Mouse (Mus musculus) urinary bladder, adult 2 months (tissue): Measurements from ENCODE around the gene 2200002D01Rik. TPM values are rescaled to one million over a fixed set of nuclear protein-coding genes. Genes with fewer than 3 reads are reported as not detected.
A peak's percentile ranks its signal among the peaks of the same experiment; 100 is the strongest.

ENCODE experiments used
- DNase-seq: peaks from one replicate; pipeline ENCODE4 v3.0.0; 2022; ENCODE audit warnings: low spot score
- polyA plus RNA-seq: library from polyadenylated mRNA; depleted of rRNA; stranded (reverse); fragments of >200 nt; gene quantifications from 2 replicates; pipeline ENCODE4 v1.2.3, GENCODE M21; 2012; rRNA removed

Gene 2200002D01Rik
- polyA plus RNA-seq, result 144 and 178 TPM in 2 replicates

DNA sequence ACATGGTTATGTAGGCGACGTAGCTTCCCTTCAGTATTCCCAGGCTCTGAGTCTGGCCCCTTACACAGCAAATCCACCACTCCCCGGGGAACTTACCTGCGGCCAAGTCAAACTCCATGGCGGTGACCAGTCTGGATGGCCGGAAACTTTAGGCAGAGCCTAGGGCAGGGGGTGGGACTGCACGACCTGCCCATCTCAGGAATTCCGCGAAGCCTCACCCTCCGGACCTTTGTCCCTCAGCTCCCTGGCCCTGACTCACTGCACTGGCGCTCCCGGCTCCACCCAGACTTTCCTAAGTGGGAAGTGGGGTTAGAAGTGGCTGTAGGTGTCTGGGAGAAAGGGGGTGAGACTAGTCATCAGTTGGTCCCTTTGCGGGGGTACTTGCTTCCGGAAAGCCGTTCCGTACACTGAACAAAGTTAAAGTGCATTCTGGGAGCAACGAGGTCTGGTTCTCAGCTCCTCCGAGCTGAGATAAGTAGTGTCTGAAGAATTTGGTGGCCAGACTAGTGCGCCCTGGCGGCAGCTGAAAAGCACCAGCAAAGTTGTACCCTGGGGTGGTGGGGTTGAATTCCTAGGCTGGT lies at the start of gene 2200002D01Rik:
2200002D01Rik (minus strand) TSS at position 206 of the 581 bp plus-strand sequence.
- peak; percentile 69 for DNase-seq

DNA sequence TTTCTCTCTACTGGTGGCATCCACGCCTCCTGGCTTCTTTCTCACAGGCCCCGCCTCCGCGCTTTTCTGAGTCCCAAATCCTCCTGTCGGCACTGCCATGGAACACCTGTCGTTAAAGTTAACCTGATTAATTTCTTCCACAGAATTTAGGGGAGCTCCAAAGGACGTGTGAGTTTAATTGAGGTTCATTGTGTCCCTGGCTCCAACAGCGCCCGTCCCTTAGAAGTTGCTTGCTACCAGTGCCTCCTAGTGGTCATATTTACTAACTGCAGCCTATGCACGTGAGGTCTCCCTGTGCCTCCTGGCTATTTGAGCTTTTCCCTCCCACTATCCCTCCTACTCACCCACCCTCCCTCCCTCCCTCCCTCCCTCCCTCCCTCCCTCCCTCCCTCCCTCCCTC lies 48.7 kb upstream of the 2200002D01Rik start:
- DNase-seq, result no peak

DNA sequence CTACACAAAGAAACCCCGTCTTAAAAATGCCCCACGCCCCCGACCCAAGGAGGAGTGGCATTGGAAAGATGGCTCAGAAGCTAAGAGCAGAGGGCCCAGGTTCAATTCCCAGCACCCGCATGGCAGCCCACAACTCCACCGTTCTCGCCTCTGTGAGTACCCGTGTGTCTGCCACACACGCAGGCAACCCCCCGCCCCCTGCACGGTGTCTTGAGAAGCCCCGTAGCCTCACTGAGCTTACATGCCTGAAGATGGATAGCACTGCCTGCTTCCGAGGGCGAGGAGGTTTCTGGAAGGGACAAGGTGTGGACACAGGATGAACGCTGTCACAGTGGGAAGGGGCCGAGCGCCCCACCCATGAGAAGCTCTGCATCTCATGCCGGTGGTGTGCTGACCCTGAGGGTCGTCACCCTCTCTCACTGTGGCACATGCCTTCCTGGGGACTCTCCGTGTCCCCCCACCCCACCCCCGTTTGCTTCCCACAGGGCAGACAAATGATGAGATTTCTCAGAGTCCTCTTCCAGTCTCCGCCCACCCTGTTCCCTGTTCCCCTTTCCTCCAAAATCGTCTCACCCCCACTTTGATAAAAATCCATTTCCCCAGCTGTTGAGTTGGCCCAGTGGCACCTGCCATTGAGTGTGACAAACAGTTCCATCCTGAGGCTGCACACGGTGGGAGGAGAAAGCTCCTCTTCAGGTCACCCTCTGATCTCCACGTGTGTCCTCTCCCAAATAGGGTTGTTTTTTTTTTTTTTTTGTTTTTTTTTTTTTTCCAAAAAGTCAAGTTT lies 47.8 kb upstream of the 2200002D01Rik start:
- DNase-seq, result no peak

DNA sequence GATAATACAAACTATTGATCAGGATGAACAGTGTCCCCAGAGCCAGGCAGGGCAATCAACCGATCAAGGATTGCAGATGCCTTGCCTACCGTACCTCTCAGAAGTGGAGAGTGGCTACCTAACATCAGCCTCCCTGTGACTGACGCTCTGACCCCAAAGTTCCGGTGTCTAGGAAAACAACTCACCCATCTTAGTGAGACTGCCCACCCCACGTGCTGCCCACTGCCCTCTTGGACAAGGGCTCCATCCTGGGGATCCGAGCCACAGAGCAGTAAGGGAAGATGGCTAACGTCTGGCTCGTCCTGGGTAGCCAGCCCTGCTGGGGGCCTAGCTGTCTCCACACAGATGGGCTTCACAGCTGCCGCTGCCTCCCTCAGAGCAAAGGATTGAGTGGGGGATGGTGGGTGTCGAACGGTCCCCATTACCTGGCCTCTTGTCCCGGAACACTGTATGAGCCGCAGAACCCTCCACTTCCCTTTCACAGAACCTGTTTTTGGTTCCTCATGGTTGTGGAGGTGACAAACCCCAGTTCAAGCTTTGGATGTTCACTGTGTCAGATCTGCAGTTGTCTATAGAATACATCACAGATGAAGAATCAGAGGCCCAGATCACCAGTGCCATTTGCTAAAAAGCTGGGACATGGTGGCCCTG lies 46.0 kb upstream of the 2200002D01Rik start:
- DNase-seq, result no peak

DNA sequence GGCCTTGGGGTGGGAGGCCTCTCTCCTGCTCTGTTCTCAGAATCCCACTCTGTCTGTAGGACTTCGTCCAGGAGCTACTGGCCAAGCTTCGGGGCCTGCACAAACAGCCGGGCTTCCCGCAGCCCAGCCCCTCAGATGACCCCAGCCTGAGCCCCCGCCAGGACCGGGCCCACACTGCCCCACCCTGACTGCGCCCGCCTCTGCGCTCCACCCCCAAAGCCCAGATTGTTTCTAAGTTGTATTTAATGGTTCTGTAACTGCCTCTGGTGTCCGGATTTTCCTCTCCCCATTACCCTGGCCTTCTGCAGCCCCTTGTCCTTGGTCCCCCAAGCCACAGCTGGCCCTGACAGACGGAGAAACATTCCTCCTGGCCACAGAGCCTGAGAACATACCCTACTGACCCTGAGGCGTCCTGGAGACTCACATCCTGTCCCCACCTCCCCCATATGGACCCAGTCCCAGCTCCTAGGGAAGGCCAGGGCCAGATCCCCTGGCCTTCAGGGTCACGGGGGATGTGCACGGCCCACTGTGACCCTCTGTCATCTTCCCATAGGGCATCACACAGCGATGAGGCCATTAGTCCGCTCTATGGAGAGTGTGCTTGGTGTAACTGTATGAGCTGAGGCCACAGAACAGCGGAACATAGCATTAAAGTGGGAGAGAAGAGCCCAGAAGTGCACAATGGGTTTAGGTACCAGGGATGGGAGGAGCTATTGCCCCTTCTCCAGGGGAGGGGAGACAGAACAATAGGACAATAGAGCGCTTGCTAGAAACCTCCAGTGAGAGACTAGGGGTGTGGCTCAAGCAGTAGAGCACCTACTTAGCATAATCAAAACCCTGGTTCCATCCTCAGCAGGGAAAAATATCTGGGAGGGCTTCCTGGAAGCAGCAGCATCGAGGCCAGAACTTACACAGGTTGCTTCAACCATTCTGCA lies 45.1 kb upstream of the 2200002D01Rik start:
- no peak for DNase-seq

DNA sequence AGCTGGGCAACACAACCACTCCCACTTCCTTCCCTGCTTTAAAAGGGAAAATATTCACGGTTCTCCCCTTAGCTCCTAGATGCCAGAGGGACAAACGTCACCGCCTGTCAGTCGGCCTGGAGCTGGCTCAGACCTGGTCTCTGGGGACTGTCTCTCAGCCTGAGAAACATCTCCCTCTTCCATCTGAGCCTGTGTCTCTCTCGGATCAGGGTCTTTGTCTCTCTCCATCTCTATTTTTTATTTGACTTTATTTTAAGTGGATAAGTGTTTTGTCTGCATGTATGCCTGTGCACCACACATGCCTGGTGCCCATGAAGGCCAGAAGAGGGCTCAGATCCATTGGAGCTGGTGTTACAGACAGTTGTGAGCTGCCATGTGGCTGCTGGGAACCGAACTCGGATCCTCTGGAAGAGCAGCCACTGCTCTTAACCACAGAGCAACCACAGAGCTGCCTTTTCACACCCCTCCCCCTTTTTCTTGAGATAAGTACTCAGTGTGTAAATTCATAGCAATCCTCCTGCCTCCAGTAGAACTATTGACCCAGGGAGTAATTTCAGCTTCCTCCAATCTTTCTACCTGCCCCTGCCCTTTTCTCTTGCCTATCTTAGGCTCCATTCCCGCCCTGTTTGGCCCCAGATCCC lies 44.3 kb upstream of the 2200002D01Rik start:
- no peak for DNase-seq

DNA sequence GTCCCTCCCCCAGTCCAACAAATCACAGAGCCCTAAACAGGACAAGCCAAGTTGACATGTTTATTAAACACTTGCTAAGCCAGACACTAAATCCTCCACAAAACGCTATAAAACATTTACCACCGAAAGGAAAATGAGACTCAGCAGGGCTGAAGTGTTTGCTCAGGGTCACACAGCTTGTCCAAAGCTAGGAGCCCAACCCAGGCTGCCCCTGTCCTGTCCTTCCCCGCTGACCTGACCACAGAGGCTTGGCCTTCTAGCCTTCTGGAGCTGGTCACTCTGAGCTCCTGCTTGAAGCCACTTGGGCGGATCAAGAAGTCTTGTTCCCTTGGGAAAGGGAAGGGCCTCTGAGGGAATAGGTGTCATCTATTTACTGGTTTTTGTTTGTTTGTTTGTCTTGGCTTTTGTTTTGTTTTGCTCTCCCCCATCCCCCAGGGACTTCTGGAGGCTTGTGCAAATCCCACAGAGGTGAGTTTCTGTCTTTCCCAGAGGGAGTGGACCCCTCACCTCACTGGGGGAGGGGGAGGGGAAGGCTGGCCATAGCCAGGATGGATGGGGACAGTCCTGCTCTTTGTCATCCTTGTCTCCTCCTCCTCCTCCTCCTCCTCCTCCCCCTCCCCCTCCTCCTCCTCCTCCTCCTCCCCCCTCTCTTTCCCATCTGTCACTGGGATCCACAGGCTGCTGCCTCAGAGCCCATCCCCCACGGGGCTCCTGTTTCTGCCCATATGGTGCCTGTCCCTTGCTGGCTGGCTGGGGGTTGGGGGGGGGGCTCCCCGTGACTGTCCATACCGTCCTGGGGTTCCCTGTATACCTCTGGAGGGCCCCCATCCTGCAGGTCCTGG lies 43.6 kb upstream of the 2200002D01Rik start:
- DNase-seq, result no peak

DNA sequence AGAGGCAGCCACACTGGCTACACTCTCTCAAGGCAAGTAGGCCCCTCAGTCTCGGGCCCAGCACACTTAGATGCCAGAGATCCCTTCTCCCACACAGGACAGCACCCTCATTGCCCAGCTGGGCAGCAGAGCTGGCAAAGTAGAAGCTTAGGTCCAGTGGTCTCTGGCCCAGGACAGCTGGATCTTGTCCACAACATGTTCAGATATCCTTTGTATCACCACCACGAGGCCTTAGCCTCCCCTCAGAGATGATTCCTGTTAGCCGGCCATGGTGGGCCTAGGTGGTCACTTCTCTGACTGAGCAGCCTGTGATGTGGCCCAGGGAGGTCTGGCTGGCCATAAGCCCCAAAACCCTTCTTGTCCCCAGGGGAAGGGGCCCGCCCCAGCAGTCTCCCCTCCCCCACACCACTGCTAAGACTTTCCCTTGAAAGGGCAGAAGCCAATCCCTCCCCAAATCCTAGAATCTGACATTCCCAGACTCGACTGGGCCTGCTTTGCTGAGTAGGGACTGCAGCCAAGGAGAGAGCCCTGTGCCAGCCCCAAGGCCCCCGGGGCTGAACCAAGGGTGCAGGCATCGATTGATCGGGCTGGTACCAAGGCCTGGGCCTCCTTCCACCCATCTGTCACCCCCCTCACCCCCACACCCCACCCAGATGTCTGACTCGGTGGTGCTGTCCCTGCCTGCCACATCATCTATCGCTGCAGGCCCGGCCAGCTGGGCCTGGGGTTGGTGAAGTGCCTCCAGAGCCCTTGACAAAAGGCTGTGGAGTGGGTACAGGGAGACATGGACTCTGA lies 42.6 kb upstream of the 2200002D01Rik start:
- no peak for DNase-seq

DNA sequence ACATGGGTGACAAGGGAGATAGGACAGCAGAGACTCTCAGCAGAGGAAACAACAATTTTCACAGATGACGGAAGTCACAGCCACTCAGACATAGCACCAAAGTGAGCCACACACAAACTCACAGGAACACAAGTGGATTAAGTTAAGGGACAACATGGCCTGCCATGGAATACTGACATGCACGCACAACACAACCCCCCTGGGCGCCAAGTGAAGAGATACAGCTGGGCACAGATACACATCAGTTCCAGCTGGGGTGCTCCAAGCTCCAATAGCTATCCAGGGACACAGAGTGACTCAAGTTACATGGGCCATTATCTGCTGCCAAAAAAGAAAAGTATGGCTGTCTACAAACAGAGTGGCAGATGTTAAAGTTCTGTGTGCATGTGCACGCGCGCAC lies 41.6 kb upstream of the 2200002D01Rik start:
- no peak for DNase-seq

DNA sequence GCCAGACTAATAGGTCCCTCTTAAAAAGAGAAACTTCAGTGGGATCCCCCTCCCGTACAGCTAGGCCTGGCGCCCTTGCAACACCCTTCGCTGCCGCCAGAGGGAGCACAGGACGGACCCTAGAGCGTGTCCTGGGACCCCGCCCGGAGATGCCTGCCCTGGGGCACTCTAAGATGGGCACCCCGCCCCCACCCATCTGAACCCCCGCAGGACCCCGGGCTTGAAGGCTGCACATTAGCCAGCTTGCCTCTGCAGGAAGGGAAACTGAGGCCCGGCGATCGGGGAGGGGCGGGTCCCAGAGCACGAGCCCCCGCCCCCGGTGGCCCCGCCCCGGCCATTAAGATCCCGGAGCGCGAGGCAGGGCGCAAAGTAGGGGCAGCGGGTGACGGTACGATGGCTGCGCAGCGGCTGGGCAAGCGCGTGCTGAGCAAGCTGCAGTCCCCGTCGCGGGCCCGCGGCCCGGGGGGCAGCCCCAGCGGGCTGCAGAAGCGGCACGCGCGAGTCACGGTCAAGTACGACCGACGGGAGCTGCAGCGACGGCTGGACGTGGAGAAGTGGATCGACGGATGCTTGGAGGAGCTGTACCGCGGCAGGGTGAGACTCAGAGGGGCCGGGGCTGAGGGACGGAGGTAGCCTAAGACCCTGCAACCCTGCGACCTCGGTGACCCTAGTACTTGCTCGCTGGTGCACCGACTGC lies 40.8 kb upstream of the 2200002D01Rik start, which contains the start of gene Ppp1r14a:
Ppp1r14a (plus strand) TSS at position 367 of the 697 bp plus-strand sequence.
- peak; percentile 62 for DNase-seq

DNA sequence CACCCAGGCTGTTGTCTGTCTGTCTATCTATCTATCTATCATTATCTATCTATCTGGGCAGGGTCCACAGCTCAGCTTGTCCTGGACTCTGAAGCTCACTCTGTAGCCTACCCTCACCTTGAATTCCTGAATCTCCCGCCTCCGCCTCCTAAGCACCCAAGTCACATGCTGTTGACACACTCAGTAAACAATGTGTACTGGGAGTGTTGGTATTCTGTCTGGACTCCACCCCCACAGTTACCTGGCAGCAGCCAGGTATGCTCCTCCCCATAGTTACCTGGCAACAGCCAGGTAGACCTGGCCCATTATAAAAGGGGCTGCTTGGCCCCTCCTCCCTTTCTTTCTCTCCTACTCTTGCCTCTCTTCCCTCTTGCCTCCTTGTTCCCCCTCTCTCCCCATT lies 39.8 kb upstream of the 2200002D01Rik start:
- no peak for DNase-seq

DNA sequence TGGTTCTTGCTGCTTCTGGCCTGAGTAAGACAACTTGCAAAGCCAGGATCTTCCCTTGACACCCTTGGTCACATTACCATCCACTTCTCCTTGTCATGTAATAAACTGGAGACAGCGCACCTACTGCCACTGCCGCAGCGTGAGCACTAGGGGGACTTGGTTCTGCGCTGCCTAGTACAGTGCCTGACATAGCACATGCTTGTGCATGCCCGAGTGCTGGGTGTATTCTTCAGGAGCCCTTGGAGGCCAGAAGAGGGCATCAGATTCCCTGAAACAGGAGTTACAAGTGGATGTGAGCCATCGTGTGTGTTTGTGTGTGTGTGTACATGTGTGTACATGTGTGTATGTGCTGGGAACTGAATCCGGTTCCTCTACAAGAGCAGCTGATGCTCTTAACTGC lies 39.2 kb upstream of the 2200002D01Rik start:
- DNase-seq, result no peak

DNA sequence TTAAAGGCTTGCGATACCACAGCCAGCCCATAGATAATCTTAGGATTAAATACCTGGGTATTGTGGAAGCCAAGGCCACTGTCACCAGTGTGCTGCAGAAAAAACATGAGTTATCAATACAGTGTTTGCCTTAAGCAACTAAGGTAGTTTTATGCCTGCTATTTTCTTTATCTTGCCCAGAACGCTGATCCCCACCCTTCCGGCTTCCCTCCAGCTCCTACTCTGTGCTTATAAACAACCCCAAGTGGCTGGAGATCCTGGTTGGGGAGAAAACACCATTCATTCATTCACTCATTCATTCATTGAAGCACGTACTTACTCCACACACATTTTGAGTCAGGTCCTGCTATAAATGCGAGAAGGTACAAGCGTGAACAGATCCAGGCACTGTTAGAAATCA lies 36.3 kb upstream of the 2200002D01Rik start:
- no peak for DNase-seq

DNA sequence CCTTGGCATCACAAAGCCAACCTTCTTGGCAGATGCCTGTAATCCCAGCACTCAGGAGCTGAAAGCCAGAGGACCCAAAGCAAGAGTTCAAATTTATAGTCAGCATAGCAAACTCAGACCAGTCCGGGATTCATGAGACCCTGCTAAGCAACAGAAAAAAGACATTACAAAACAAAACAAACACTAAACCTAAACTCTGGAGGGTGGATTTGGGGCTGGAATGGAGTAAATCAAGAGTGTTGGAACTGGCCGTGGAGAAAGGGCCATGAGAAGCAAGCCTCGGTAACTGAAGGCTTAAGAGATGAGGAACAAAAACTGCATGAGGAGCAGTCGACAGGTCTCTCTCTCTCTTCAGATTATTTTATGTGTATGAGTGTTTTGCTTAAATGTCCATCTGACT lies 35.6 kb upstream of the 2200002D01Rik start:
- no peak for DNase-seq

DNA sequence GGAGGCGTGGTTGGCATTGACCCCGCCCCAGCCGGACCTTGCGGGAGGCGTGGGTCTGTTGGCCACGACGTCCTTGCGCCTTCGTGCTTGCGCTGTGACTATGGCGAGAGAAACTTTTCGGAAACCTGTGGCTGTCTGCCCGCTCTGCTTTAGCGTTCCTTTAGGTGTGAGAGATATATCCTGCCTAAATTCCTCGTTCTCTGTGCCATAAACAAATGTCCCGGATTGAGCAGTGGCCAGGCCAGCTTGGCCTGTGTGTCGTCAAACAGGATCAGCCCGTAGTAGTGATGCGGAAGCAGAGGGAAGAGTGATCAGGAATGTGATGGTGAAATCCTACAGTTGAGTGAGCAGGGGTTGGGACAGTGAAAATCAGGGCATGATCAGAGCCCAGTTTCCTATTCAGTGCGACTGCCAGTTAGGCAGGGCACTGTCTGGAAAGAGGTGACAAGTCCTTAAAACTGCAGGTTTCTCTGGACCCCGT lies 33.8 kb upstream of the 2200002D01Rik start:
- DNase-seq, result no peak

DNA sequence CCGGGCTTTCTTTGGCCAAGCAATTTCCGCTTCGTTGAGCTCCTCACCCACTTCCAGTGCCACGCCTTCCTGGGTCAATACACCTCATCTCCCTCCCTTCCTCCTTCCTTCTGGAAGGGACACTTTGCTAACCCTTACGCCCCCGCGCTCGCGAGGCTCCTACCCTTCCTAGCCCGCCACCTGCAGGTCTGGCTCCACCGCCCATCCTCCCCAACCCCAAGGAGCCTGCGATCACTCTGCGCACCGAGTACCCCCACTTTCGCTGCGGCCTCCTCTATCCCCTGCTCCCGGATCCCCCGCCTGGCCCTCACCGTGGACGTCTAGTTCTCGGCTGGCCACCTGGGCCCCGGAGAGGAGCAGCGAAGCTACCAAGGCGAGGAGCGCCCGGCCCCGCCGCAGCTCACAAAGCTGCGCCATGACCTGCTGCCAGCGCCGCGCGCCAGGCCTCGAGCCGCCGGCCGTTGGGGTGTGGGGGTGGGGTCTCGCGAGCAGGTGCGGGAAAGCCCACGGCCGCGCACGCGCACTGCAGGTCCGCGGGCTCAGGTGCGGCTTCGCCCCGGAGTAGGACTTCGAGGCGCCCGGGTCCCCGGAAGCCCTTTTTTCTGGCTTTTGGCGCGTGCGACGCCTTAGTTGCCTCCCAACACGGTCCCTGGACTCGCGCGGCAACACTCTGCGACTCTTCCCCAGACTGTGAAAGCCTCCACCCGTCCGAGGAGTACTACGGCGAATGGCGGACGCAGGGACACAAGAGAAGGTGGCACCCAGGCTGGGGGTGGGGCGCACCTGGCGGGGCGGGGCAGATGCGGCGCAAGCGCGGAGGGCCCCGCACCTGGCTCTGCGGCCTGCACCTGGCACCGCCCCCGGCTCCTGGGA lies 33.2 kb upstream of the 2200002D01Rik start, which contains the start of gene Spint2:
Spint2 (minus strand) TSS at position 712 of the 873 bp plus-strand sequence.
- peak; percentile 89 for DNase-seq

DNA sequence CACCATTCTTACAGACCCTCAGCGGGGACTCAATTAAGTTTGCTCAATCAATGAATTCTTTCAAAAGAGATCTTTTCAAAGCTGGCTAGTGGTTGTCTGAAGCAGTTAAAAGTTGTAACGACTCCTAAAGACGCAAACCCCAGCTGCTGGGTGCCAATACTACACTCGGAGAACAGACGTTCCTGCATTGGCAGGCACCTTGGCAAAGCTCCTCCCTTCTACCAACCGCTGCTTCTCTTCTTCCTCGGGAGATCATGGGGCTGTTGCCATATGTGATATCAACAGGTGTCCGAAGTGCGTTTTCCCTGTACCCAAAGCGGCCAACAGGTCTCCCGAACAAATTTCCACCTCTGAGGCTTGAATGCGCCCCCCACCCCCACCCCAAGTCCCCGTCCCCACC lies 32.5 kb upstream of the 2200002D01Rik start:
- DNase-seq, result no peak

DNA sequence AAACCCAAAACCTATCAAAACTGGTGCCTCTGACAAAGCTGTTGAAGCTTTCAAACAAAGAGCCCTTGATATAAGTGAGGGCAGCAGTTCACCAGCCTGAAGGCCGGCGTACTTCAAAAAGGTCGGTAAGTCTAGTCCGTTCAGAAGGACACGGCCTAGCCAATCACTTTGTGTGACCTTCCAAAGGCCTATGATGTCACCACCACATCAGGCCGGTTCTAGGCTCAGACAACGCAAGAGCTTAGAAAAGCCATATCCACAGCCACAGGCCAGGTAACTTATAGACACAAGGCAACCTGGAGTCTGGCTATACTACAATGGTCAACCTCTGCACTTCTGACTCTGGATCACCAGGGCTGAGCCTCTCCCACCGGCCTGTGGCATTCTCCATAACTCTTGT lies 31.7 kb upstream of the 2200002D01Rik start:
- no peak for DNase-seq
